Comparison of ENCODE assay signal across 9 mouse cellular contexts in the genomic region with DNA sequence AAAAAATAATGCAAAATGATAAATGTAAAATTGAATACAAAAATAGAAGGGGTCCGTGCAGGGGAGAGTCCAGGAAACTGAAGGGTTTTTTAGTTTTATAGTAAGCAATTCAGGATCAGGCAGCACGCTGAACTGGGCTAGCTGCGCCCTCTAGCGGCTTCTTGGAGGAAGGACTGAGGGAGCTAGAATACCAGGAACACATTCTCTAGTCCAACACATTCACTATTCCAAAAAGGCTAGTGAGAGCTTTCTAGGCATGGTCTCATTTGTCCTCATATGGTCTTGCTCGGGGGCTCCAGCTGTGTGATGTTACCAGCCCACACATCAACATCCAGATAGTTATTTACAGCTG. TPM values are rescaled to one million over a fixed set of nuclear protein-coding genes. Genes with fewer than 3 reads are reported as not detected.
A peak's percentile ranks its signal among the peaks of the same experiment; 100 is the strongest.
DNase-seq lines count a peak whose midpoint lies in the region; ATAC-seq and TF ChIP-seq lines count a peak whose summit lies in the region.
"Had no signal": no experiment of that assay in that cellular context is flagged by ENCODE, and none has a peak within 500 bp of the region (broad histone marks: within the 10 kb centered on the region; RNA-seq: fewer than 3 reads in every experiment).

No protein-coding gene starts in this region.

- WGBS in kidney, embryonic 16.5 days = under 1% methylated on average over 5 of the region's 5 CpGs
- 1% methylated on average over 5 of the region's 5 CpGs for WGBS in forebrain, embryonic 13.5 days
- under 1% methylated on average over 5 of the region's 5 CpGs for WGBS in kidney, adult 2 months
- WGBS in limb, embryonic 14.5 days = 3% methylated on average over 5 of the region's 5 CpGs

- DNase-seq in kidney, adult 11 months = peak; percentile 19
- peak; percentile 54 for DNase-seq in kidney, adult 2 months
- peak; percentile 84 for DNase-seq in limb, embryonic 14.5 days (ENCODE audit: low spot score)
- peak; percentile 68 for DNase-seq in naive thymus-derived CD4-positive, alpha-beta T cell, adult 2 months (ENCODE audit: low read depth)
- peak; percentile 76 for DNase-seq in testis, postnatal 10 days (ENCODE audit: low spot score)

- no peaks in the 10 kb centered on the region for H3K36me3 ChIP-seq in kidney, embryonic 16.5 days (ENCODE audit: insufficient read depth, low read length)
- H3K36me3 ChIP-seq in forebrain, embryonic 13.5 days (ENCODE audit: poor library complexity, severe bottlenecking) = no peaks in the 10 kb centered on the region
- no peaks in the 10 kb centered on the region for H3K36me3 ChIP-seq in kidney, adult 2 months (ENCODE audit: control insufficient read depth, insufficient read depth, low read length)
- no peaks in the 10 kb centered on the region for H3K36me3 ChIP-seq in limb, embryonic 14.5 days (ENCODE audit: control insufficient read depth, insufficient read depth, low read length)
- H3K36me3 ChIP-seq: embryonic facial prominence, embryonic 15.5 days had no signal

- H3K9ac ChIP-seq in kidney, embryonic 16.5 days (replicated peaks; ENCODE audit: low read length) = no peak overlapping the region
- no peak overlapping the region for H3K9ac ChIP-seq in forebrain, embryonic 13.5 days
- no peak overlapping the region for H3K9ac ChIP-seq in limb, embryonic 14.5 days (ENCODE audit: low read depth, low read length, severe bottlenecking)
- H3K9ac ChIP-seq: embryonic facial prominence, embryonic 15.5 days had no signal

- no peaks in the 10 kb centered on the region for H3K4me1 ChIP-seq in kidney, embryonic 16.5 days (ENCODE audit: insufficient read depth, low read length)
- no peaks in the 10 kb centered on the region for H3K4me1 ChIP-seq in bone marrow macrophage, adult 2 months (ENCODE audit: control insufficient read depth, insufficient read depth, low read length)
- no peaks in the 10 kb centered on the region for H3K4me1 ChIP-seq in forebrain, embryonic 13.5 days
- no peaks in the 10 kb centered on the region for H3K4me1 ChIP-seq in kidney, adult 2 months (ENCODE audit: control insufficient read depth, insufficient read depth, low read length)
- H3K4me1 ChIP-seq in limb, embryonic 14.5 days (ENCODE audit: control insufficient read depth, insufficient read depth, low read length) = no peaks in the 10 kb centered on the region
- H3K4me1 ChIP-seq: embryonic facial prominence, embryonic 15.5 days had no signal

- peak; percentile 96 for TF ChIP-seq CTCF in bone marrow macrophage, adult 2 months (IDR thresholded peaks at IDR 0.05; ENCODE audit: low read depth, low read length)
- TF ChIP-seq CTCF in kidney, adult 2 months (conservative IDR thresholded peaks at IDR 0.05; ENCODE audit: insufficient read depth, insufficient read length, low read depth, low read length) = peak; percentile 81

- H3K27ac ChIP-seq in kidney, embryonic 16.5 days (ENCODE audit: low read length) = no peak overlapping the region
- H3K27ac ChIP-seq in bone marrow macrophage, adult 2 months (ENCODE audit: insufficient read depth, low read depth, low read length) = no peak overlapping the region
- no peak overlapping the region for H3K27ac ChIP-seq in forebrain, embryonic 13.5 days
- no peak overlapping the region for H3K27ac ChIP-seq in kidney, adult 2 months (ENCODE audit: insufficient read depth, low read depth, low read length)
- H3K27ac ChIP-seq in limb, embryonic 14.5 days (replicated peaks; ENCODE audit: low read depth, low read length) = no peak overlapping the region
- H3K27ac ChIP-seq: embryonic facial prominence, embryonic 15.5 days had no signal

- no peak for TF ChIP-seq POLR2A in bone marrow macrophage, adult 2 months (IDR thresholded peaks at IDR 0.05; ENCODE audit: borderline replicate concordance, low read depth, low read length)
- no peak for TF ChIP-seq POLR2A in kidney, adult 2 months (IDR thresholded peaks at IDR 0.05; ENCODE audit: low read depth, low read length)
- no peak for TF ChIP-seq POLR2A in limb, embryonic 14.5 days (IDR thresholded peaks at IDR 0.05; ENCODE audit: borderline replicate concordance, extremely low read depth, insufficient read depth, insufficient read length)

- no peaks in the 10 kb centered on the region for H3K27me3 ChIP-seq in kidney, embryonic 16.5 days (ENCODE audit: insufficient read depth, low read length)
- H3K27me3 ChIP-seq in forebrain, embryonic 13.5 days = no peaks in the 10 kb centered on the region
- H3K27me3 ChIP-seq in kidney, adult 2 months (replicated peaks; ENCODE audit: control insufficient read depth, insufficient read depth, low read length) = no peaks in the 10 kb centered on the region
- H3K27me3 ChIP-seq in limb, embryonic 14.5 days (ENCODE audit: control insufficient read depth, insufficient read depth, low read length) = no peaks in the 10 kb centered on the region
- H3K27me3 ChIP-seq: embryonic facial prominence, embryonic 15.5 days had no signal

- H3K4me2 ChIP-seq in kidney, embryonic 16.5 days (replicated peaks; ENCODE audit: low read depth, low read length) = no peak overlapping the region
- no peak overlapping the region for H3K4me2 ChIP-seq in forebrain, embryonic 13.5 days
- H3K4me2 ChIP-seq in limb, embryonic 14.5 days (replicated peaks; ENCODE audit: low read depth, low read length, severe bottlenecking) = no peak overlapping the region
- H3K4me2 ChIP-seq: embryonic facial prominence, embryonic 15.5 days had no signal

- no peak overlapping the region for H3K4me3 ChIP-seq in kidney, embryonic 16.5 days (ENCODE audit: low read length)
- no peak overlapping the region for H3K4me3 ChIP-seq in bone marrow macrophage, adult 2 months (ENCODE audit: insufficient read depth, low read length)
- no peak overlapping the region for H3K4me3 ChIP-seq in forebrain, embryonic 13.5 days
- no peak overlapping the region for H3K4me3 ChIP-seq in kidney, adult 2 months (ENCODE audit: insufficient read depth, low read depth, low read length)
- H3K4me3 ChIP-seq in limb, embryonic 14.5 days (replicated peaks; ENCODE audit: low read length) = no peak overlapping the region
- H3K4me3 ChIP-seq: embryonic facial prominence, embryonic 15.5 days had no signal

- ATAC-seq in kidney, embryonic 16.5 days (ENCODE audit: low FRiP score, low TSS enrichment) = no peak
- ATAC-seq in forebrain, embryonic 13.5 days = peak; percentile 68; the same call in 1 of the 2 replicates
- ATAC-seq in limb, embryonic 14.5 days (ENCODE audit: low FRiP score, low read depth) = no peak

- H3K9me3 ChIP-seq in kidney, embryonic 16.5 days (ENCODE audit: low read length) = no peaks in the 10 kb centered on the region
- H3K9me3 ChIP-seq in forebrain, embryonic 13.5 days (replicated peaks) = peaks cover 4% of the 10 kb centered on the region; the same call in 1 of the 2 replicates
- no peaks in the 10 kb centered on the region for H3K9me3 ChIP-seq in limb, embryonic 14.5 days (ENCODE audit: control insufficient read depth, low read length)
- H3K9me3 ChIP-seq: embryonic facial prominence, embryonic 15.5 days had no signal

RNA-seq across cellular contexts. Expression of gene Hmgxb4, which starts 12.5 kb away (rescaled TPM):
- polyA plus RNA-seq in kidney, embryonic 16.5 days (2015; fragmentation: Nextera tagmentation; extraction: Ambion mirVana) = 33.8 and 45.4 TPM in 2 replicates
- 21.9 and 24.1 TPM in 2 replicates for polyA plus RNA-seq in bone marrow macrophage, adult 2 months (2012; ENCODE audit: insufficient read depth, insufficient read length, missing spikeins)
- 51.1 and 51.2 TPM in 2 replicates for polyA plus RNA-seq in forebrain, embryonic 13.5 days (2015; fragmentation: Nextera tagmentation; extraction: Ambion mirVana)
- 13.3 and 13.7 TPM in 2 replicates for polyA plus RNA-seq in kidney, adult 2 months (2012; rRNA removed)
- polyA plus RNA-seq in limb, embryonic 14.5 days (2012; rRNA removed) = 63.6 and 66.8 TPM in 2 replicates
- polyA plus RNA-seq in limb, embryonic 14.5 days (2014; fragmentation: Nextera tagmentation; extraction: Ambion mirVana) = 46.7 and 48.1 TPM in 2 replicates

RNA-seq across cellular contexts. Expression of gene Tom1, which starts 52.8 kb away (rescaled TPM):
- 33.8 and 35.7 TPM in 2 replicates for polyA plus RNA-seq in kidney, embryonic 16.5 days (2015; fragmentation: Nextera tagmentation; extraction: Ambion mirVana)
- 43.3 and 44.6 TPM in 2 replicates for polyA plus RNA-seq in bone marrow macrophage, adult 2 months (2012; ENCODE audit: insufficient read depth, insufficient read length, missing spikeins)
- polyA plus RNA-seq in forebrain, embryonic 13.5 days (2015; fragmentation: Nextera tagmentation; extraction: Ambion mirVana) = 16.9 and 20.1 TPM in 2 replicates
- 84.8 and 89.1 TPM in 2 replicates for polyA plus RNA-seq in kidney, adult 2 months (2012; rRNA removed)
- polyA plus RNA-seq in limb, embryonic 14.5 days (2012; rRNA removed) = 35.1 and 46.1 TPM in 2 replicates
- 35.7 and 37.4 TPM in 2 replicates for polyA plus RNA-seq in limb, embryonic 14.5 days (2014; fragmentation: Nextera tagmentation; extraction: Ambion mirVana)

Comparison
In these comparisons a context has a peak if more than half of its experiments do, and no peak if none do; other contexts are left out.
1. DNase-seq: peak in every context shown above with its lines; median percentile 84 in limb, embryonic 14.5 days; 76 in testis, postnatal 10 days; 68 in naive thymus-derived CD4-positive, alpha-beta T cell, adult 2 months; 54 in kidney, adult 2 months; 19 in kidney, adult 11 months.